ENCODE assay signal across 34 mouse cellular contexts in the genomic region with DNA sequence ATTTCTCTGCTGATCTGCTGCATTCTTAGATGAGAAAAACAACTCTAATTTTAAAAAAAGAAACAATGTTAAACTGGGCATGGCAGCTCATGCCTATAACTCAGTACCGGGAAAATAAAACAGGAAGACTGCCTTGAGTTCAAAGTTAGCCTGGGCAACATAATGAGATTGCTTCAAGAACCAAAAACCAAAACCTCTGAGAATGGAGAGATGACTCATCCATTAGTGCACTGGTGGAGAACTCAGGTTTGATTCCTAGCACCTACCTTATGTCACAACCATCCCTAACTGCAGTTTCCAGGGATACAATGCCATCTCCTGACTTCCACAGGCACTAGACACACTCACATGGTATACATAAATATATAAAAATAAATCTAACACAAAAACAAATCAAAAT.
"Had no signal": no experiment of that assay in that cellular context is flagged by ENCODE, and none has a peak within 500 bp of the region (broad histone marks: within the 10 kb centered on the region; RNA-seq: fewer than 3 reads in every experiment).

No protein-coding gene starts in this region.

- H3K27me3 ChIP-seq: heart, embryonic 12.5 days; heart, embryonic 13.5 days; heart, embryonic 15.5 days; hindbrain, embryonic 12.5 days; hindbrain, embryonic 13.5 days; hindbrain, embryonic 15.5 days; intestine, embryonic 15.5 days; kidney, embryonic 15.5 days had no signal

- H3K9ac ChIP-seq: heart, embryonic 12.5 days; heart, embryonic 13.5 days; heart, embryonic 15.5 days; hindbrain, embryonic 12.5 days; hindbrain, embryonic 13.5 days; hindbrain, embryonic 14.5 days; hindbrain, embryonic 15.5 days; intestine, embryonic 15.5 days; kidney, embryonic 15.5 days had no signal

- H3K4me3 ChIP-seq: heart, embryonic 12.5 days; heart, embryonic 13.5 days; heart, embryonic 15.5 days; hindbrain, embryonic 10.5 days; hindbrain, embryonic 12.5 days; hindbrain, embryonic 13.5 days; hindbrain, embryonic 15.5 days; intestine, embryonic 15.5 days; kidney, embryonic 15.5 days; layer of hippocampus, adult 2 months; left cerebral cortex, adult 2 months had no signal

- H3K27ac ChIP-seq: heart, embryonic 13.5 days; heart, embryonic 15.5 days; hindbrain, embryonic 10.5 days; hindbrain, embryonic 12.5 days; hindbrain, embryonic 13.5 days; hindbrain, embryonic 14.5 days; hindbrain, embryonic 15.5 days; hindbrain, postnatal 0 days; intestine, embryonic 15.5 days; kidney, embryonic 15.5 days; kidney, postnatal 0 days; layer of hippocampus, adult 2 months; left cerebral cortex, adult 2 months had no signal

- H3K4me2 ChIP-seq: heart, embryonic 11.5 days; heart, embryonic 12.5 days; heart, embryonic 13.5 days; heart, embryonic 15.5 days; hindbrain, embryonic 12.5 days; hindbrain, embryonic 13.5 days; hindbrain, embryonic 14.5 days; hindbrain, embryonic 15.5 days; intestine, embryonic 15.5 days; kidney, embryonic 15.5 days had no signal

- H3K36me3 ChIP-seq: heart, embryonic 12.5 days; heart, embryonic 13.5 days; heart, embryonic 15.5 days; hindbrain, embryonic 12.5 days; hindbrain, embryonic 13.5 days; hindbrain, embryonic 15.5 days; intestine, embryonic 15.5 days; kidney, embryonic 15.5 days had no signal

- DNase-seq: heart, postnatal 10 days; heart, postnatal 14 days; heart, postnatal 36 days; heart, postnatal 4 days; kidney, adult 11 months; kidney, adult 18-20 months; kidney, adult 2 months; kidney, adult 8-10 months; kidney, adult 9 months; kidney, postnatal 10 days; kidney, postnatal 14 days; kidney, postnatal 25 days; kidney, postnatal 36 days; kidney, postnatal 4 days; layer of hippocampus, adult 9-11 months; layer of hippocampus, postnatal 36 days had no signal

- ATAC-seq: hindbrain, embryonic 16.5 days; hindbrain, postnatal 0 days; intestine, embryonic 15.5 days; intestine, embryonic 16.5 days; intestine, postnatal 0 days had no signal

- H3K4me1 ChIP-seq: heart, embryonic 12.5 days; heart, embryonic 15.5 days; hindbrain, embryonic 10.5 days; hindbrain, embryonic 12.5 days; hindbrain, embryonic 13.5 days; hindbrain, embryonic 15.5 days; intestine, embryonic 15.5 days; kidney, embryonic 15.5 days had no signal

- H3K9me3 ChIP-seq: heart, embryonic 12.5 days; heart, embryonic 15.5 days; hindbrain, embryonic 10.5 days; hindbrain, embryonic 12.5 days; hindbrain, embryonic 13.5 days; hindbrain, embryonic 15.5 days; intestine, embryonic 15.5 days; kidney, embryonic 15.5 days had no signal
